Mouse (Mus musculus): ENCODE measurements around the gene Bmper.

DNA sequence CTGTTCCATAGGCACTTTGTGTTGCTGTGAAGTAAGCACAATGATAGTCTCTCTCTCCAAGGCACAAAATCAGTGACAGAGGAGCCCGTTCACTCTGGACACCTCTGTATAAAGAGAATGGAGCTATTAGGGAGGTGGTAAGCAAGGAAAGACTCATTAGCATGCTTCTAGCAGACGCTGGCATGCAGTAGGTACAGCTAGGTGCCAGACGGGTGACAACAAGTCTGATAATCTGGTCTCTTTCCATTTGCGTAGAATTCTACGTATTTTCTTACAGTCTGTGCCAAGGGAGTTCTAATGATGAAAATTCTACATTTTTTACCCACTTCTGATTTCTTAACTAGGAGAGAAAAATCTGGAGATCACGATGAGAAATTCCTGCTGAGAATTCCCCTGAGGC lies 72.7 kb downstream of the Bmper start:
- TF ChIP-seq CTCF (IDR thresholded peaks at IDR 0.05; ENCODE audit: low read depth) (no peak), EP300 (IDR thresholded peaks at IDR 0.05; ENCODE audit: low read depth) (no peak)
